Mouse (Mus musculus): ENCODE results near the gene Yes1.
"Not testable (repeated sequence)": the region's sequence is repeated elsewhere in the genome, so short reads cannot be mapped to it uniquely, and the experiment has no call there.

Gene Yes1

DNA sequence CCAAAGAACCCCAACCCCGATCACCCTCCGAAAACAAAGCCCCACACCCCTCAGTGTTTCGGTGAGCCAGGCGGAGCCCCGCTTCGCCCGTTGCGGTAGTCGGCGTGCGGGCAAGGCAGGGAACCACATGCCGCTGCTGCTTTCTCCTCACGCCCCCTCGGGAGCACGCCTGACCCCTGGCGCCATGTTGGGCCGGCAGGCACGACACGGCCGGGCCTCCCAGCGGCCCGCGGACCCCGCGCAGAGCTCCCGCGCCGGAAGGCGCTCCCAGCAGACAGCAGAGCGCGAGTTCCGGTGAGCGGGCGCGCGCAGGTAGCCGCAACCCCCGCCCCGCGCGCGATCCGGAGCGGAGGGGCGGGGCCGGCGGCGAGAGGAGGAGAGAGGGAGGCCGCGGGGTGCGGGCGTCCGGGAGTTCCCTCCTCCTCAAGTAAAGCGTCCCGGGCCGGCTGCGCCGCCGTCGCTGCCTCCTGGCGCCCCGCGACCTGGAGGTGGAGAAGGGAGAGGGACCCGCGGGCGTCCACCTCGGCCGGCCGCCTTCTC lies at the start of gene Yes1:
TSS of gene Yes1 (plus strand) at position 371 of the 540 bp plus-strand sequence.
- DNase-seq: peak; percentile 88

DNA sequence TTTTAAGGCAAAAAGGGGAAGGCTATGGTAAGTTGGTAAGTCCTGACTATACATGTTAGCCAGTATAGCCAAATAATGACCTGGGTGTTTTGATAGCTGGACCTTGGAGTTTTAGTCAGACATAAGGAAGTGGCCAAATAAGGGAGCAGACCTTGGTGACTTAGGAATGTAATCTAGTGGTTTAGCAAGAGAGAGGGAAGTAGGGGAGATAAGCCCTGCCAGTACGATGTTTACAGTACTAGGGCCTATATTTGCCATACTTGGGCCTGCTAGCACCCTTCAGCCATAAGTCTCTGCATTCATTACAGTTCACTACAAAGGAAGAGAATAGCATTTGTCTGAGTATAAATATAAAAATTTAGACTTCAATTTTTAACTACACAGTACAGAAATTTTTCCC lies 46.3 kb upstream of the Yes1 start:
- DNase-seq: no peak

DNA sequence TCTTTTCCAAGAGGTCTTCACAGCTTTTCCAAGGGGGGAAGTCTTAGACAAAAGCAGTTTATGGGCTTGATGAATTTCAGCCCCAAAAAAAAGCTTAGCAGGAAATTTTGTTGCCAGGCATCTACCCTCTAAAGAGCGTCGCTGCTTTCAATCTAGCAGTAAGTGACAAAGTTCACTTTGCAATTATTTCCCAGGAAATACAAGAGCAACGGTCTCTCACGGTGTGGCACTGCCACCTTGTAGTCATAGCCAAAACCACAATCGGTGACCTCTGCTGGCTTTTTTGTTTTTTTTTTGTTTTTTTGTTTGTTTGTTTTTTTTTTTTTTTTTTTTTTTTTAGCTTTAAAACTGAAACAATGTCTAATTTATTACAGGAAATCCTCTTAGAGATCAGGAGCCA lies 39.2 kb upstream of the Yes1 start:
- DNase-seq: no peak

DNA sequence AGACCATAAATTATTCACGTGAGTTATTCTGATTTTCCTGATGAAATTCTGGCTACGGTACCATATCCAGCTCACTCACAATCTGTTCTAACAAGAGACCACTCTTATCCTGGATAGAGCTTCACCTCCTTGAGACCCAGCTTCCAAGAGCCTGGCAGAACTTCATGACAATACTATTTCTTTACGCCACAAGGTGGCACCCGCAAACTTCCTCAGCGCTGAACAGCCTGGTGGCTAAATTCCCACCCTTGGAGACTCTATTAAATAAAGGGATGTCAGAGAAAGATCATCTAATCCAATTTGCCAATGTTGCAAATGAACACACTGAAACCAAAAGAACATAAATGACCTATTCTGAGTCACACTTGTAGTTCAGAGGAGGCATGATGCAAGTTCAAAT lies 22.8 kb upstream of the Yes1 start:
- DNase-seq: peak; percentile 49

DNA sequence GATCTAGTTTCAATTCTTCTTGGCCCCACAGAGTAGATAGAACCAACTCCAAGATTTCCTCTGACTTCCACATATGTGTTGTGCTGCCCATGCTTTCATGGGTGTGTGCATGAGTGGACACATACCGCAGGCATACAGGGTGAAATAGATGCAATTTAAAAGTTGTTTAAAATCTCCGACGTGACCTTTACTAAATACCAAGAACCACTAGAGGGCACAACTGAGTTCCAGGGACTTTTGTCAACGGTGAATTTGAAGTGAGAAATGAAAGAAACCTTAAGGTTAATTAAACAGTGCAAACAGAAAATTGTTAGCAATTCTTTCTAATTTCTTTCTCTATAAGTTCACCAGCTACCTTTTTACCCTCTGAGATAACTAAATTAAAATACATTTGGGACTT lies 17.2 kb upstream of the Yes1 start:
- DNase-seq: peak; percentile 23

DNA sequence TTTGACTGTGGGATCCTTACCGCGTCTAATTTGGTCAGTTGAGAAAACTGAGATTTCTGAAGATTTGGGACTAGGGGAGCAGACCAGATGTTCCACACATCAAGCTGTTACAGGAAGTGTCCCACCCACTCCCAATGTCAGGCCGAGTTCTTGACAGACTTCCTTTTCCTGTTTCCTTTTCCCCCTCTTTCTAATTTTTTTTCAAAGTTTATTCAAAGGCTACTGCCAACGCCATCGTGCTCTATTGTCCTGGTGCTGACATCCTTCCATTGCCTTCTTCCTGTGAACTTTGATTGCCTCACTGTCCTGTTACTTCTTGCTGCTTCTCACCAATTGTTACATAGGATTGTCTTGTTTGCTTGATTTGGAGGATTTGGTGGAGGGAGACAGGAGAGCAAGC lies 16.6 kb upstream of the Yes1 start:
- DNase-seq: no peak

DNA sequence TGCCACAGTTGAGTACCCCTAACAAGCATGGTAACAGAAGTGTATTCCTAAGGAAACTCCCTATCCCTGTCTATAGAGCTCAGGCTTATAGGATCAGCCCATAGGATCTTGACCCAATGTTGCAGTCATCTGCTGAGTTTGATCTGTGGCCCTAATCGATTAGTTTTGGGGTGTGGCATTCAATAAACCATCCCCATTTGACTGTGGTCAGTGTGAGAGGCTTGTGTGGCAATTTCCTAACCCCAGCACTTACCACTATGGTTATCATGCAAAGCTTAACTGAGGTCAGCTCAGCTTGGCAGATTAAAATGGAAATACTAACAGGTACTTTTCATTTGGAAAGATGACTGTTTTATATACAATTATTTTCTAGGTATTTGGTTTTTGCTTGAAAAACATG lies 5.1 kb upstream of the Yes1 start:
- DNase-seq: no peak

DNA sequence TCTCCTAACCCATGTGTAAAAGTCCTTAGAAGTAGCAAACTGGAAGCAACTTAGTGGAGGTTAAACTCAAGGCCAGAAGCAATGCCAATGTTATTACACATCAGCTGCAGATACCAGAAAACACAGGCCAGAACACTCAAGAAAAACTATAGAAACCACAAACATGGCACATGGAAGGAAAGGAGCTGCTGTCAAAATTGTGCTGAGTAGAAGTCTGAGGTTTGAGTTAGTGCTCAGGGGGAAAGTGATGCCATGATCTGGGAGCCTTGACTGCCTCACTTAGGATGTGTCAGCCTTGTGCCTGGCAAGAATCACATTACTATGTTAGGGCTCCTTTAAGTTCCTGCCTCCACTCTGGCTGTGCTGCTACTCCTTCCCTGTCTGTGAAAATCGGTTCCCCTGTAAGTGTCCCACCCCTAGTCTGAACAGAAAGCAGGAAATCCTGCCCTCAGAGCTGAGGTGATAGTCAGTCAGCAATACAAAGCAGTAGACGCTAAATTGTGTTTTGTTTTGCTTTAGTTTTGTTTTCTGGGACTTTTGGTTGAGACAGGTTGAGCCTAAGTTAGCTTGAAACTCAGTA lies 3.1 kb upstream of the Yes1 start:
- DNase-seq: no peak

DNA sequence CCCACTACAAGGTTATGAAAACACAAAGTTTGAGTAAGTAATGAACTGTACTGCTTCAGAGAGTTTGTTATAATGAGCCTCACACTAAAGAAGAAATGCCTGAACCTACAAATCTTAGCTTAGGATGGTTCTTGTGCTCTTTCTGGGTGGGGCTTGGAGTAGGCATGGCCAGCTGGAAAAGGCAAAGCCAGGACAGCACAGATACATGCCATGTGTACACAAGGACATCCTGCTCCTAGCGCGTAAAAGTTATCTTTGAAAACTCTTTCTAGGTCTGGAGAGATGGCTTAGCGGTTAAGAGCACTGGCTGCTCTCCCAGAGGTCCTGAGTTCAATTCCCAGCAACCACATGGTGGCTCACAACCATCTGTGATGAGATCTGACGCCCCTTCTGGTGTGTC lies 2.5 kb upstream of the Yes1 start:
- no peak for DNase-seq

DNA sequence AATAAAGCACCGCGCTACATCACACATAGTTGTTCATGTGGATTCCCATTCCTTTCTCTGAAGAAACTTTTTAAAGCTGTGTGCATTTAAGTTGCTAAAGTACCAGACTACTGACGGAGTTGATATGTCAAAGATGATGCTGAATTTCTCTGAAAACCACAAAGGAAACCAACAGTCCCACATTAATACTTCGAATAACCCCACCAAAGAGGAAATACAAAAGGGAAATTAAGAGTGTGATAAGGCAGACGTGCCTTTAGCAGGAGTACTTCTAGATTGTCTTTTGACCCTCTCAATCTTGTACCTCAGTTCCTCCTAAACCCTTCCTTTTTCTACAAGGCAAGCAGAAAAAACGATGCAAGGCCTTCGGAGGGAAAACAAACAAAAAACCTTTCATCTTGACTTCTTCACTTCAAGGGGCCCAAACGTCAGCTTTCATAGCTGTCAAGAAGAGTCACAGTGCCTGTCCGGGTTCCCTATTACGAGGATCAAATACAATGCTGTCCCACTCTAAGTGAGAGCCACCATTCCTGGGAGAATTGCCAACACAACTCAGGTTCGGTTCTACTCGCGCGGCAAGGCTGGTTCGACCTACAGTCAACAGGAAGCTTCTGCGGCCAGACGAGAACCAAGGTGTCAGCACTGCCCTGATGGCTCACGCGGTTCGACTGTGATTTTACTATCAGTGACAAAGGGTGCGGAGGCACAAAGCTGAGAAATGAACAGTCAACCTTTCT lies 739 bp upstream of the Yes1 start:
- DNase-seq: no peak

DNA sequence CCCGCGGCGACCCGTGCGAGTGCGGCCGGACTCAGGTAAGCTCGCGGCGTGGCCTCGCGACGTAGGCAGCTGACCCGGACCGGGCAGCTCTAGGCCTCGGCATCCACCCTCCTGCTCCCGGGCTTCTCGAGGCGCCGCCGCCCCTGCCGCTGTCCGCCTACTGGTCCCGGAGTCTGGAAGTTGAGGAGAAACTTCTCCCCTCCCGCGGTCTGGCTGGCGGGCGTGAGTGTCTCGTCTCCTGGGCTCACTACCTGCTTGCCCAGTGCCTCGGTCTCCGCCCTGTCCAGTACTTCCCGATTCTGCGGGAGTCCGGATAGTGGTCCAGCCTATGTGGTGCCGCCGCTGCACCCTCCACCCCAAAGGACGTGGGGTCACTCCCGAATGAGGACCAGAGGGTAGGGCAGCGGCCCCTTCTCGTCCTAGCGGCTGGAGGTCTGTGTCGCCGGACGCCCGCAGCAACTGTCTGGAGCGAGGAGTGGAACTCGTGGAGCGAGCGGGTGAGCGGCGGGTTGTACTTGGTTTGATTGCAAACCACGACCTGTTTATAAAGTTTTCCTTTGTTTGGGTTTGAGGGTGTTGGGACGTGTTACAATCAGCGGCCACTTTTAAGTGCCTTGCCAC lies 480 bp downstream of the Yes1 start:
- DNase-seq: no peak

DNA sequence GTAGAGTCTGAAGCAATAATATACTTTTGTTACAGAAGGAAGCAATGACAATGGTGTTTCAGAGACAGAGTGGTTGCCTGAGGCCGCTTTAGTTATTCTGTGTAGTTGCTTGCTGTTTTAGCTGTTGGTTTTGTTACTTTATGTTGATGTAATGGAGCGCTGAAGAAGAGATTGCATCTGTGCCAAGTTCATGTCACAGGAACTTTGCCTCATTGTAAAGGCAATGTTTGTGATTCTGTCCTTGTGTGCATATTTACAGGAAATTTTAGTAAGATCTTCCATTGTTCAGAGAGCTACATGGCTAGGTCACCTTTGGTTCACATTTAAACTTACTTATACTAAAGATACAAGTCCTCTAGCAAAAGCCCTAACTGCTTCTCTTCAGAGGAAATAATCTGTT lies 3.3 kb downstream of the Yes1 start:
- no peak for DNase-seq

DNA sequence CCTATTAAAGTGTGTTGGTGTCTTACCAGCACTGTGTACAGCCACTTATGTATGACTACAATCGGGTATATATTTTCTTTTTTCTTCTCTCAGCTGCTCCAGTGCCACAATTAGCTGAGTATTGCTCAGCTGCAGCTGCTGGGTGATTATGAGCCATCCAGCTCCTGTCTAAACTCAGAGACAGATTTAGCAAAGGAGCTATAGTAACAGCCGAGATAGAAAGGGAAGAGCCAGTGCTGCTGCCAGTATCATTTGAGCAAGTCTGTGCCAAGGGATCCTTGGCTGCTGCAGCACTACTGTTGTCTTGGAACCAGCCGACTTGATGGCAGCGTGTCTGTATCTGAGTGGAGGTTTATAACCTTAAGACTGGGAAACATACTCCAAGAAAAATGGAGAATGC lies 3.7 kb downstream of the Yes1 start:
- no peak for DNase-seq

DNA sequence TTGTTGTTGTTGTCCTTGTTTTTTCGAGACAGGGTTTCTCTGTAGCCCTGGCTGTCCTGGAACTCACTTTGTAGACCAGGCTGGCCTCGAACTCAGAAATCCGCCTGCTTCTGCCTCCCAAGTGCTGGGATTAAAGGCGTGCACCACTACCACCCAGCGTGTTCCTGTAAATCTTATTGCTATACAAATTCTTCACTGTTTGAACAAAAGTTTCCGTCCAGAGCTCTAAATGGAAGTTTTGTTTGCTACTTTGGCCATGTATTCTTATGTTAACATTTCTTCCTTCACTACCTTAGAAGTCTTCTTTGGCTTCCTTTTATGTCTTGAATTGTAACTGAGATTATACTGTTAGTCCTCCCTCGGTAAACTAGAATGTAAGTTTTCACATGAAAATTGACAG lies 5.5 kb downstream of the Yes1 start:
- DNase-seq: not testable (repeated sequence)

DNA sequence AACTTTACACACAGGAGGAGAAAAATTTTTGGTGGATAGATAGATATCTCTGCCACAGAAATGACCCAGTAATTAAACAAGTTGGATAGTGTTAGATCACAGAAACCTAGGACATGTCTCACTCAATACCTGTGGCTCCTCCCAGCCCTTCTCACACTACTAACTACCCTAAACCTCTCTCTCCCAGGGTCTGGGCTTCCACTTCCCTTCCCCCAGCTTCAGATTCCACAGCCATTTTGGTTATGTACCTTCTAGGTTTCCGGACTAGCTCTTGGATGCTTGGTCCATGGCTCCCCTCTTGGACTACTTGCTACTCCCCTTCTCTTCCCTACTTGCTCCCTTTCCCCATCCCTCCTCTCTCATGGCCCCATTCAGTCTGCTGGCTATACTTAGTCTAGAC lies 6.9 kb downstream of the Yes1 start:
- no peak for DNase-seq

DNA sequence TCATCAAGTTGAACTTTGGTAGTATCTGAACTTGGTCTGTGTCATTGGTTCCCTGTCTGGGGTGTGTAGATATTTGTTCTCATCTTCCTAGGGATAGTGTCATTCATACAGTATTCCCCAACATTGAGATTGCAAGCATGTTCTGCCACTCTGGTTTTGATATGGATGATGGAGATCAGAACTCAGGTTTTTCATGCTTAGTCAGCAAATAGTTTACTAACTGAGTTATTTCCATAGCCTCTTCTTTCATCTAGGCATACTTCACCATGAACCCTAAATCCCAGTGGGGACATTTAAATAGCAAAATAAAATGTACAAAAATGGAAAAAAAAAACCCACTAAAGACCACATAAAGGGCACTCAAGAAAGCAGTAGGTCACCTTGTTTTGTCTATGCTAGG lies 12.7 kb downstream of the Yes1 start:
- no peak for DNase-seq

DNA sequence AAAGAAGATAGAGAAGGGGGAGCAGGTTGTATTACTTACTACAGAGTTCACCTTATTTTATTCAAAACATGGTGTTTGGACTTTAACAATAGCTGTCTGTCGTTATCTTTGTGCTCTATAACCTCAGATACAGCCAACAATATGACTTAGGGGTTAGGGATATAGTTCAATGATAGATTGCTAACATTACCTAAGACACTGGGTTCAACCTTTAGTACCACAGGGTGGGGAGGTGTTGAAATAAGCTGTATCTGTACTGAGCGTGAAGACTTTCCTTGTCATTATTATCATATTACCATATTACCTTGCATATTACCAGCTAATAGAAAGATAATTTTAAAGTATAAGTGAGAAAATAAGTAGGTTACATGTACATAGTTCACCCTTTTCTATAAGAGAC lies 13.8 kb downstream of the Yes1 start:
- no peak for DNase-seq

DNA sequence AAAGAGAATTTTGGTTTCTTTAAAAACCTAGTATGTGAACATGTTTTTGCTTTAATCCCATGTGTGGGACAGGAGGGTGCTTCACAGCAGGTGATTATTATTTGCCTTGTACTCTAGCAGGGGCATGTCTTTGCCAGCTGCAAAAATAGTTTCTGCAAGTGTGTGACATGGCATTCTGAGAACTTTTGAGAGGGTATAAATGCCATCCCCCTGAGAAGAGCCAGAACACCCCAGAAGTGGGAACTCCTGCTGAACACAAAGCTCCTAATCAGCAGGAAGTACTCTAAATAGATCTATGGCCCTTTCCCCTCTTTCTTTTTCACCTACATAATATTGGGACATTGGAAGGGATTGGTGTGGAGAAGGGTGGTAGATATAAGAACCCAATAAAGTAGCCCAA lies 22.2 kb downstream of the Yes1 start:
- no peak for DNase-seq

DNA sequence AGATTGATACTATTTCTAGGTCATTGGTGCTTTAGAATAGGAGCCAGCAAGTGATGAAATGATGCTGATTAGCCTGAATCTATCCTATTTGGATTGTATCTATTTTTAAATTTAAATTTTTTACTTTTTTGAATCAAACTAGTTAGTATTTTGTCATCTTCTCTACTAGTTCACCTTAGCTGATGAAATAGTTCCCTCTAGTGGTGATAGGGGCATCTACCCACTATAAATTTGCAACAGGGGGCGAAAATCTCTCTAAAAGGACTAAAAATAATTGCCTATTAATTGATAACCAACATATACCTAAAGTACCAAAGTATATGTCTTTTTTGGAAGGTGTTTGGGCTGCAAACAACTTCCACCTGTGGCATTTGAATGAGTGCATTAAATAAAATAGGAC lies 46.4 kb downstream of the Yes1 start:
- no peak for DNase-seq

DNA sequence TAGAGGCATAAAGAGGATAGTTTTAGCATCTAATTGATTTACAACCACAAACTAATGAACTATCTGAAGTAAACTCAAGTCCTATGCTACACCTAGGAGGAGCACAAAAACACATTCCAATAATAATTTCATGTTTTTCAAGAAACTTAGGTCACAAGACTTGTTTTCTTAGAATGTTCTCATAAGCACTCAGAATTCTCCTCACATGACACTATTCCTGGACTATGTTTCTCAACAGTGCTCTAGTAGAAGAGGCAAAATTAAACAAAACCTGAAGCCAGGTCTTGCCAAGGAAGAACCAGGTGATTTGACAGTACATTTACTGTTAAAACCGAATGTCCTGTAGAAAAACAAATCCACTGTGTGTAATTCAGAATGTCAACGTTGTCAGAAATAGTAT lies 71.5 kb downstream of the Yes1 start:
- no peak for DNase-seq

DNA sequence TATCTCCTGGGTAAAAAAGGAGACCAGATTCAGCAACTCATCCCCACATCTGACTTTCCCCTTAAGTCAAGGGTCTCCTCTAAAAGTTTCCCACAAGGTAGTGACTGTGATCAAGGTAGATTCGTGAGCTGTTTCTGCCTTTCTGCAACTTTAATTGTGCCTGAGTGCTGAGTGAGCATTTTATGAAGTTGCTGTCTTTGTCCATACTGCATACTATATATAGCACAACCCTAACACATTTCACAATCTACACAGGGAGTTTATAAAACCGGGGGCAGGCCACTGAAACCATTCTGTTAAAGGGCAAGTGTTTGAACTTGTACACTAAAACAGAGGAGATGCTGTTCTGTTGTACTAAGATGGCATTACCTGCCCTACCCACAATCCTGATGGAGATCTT lies 82.4 kb downstream of the Yes1 start:
- DNase-seq: no peak

DNA sequence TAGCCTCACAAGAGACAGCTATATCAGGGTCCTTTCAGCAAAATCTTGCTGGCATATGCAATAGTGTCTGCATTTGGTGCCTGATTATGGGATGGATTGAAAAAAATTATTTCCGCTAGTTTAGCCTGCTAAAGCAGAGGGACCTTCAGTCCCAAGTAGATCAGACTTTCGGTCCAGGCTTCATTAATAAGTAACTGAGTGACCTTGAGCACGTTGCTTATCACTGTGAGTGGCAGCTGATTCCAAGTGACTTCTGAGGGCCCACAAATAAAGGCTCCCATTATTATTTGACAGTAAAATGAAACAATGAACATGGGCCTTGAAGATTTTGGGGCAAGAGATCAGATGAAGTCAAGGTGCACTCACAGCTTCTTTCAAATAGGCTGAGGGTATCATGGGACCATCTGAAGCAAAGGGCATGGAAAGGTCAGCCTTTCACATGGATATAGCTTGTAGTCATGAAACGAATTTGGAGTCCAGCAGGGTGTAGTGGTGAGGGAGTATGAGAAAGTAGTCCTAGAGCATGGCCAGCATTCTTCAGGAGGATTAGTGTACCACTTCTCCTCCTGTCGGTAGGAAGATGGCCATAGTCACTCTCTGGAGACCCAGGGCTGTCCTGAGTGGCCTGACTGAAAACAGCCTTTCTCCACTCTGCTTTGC lies 86.4 kb downstream of the Yes1 start:
- DNase-seq: no peak

DNA sequence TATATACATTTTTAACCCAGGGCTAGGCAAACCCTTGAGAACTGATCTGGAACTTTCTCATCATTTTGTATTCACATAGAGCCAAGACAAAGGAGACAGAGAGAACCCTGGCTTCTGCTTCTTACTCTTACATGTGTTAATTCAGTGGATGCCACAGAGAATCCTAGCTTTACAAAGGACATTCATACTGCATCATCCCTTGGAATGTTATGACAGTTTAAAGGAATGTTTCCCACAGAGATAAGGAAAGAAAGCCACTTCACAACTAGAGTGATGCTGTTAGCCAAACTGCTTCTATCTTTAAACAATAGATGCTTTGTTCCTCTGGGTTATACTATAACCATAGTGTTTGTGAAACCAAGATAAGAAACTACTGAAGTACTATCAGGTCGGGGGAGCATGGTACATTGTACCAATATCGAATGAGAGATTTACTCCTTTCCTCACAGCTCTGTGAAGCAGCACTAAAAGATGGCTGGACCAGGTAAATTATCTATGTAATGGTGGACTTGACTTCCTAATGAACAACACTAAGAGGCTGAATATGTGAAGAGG lies 95.3 kb downstream of the Yes1 start:
- DNase-seq: no peak

DNA sequence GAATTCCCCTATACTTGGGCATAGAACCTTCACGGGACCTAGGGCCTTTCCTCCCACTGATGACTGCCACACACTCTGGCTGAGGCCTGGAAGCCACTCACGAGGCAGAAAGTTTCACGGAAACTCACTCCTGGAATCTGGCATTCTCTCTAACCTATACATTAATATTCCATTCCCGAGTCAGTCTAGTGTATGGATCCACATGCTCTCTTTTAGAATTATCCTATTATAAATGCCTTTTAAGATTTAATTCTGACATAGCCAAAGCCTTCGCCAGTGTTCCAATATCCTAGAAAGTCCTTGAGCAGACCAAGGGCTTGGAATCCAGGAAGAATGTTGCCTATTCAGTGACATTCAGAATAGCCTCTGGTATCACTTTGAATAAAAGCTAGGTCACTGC lies 100.5 kb downstream of the Yes1 start:
- no peak for DNase-seq

Data from thymus, postnatal 14 days (tissue).